Mouse (Mus musculus) erythroblast, embryonic 14.5 days (primary cell): ENCODE results near the gene Slain2.

Experiments
- GATA1 ChIP-seq: IDR thresholded peaks from 2 replicates; pipeline ENCODE4 v1.6.1; 2012; ENCODE audit warnings: low read length, inconsistent platforms, mixed read lengths
- TAL1 ChIP-seq: IDR thresholded peaks from 3 replicates; pipeline ENCODE4 v1.6.1; 2012; ENCODE audit warnings: low read length, inconsistent platforms, mixed read lengths

DNA sequence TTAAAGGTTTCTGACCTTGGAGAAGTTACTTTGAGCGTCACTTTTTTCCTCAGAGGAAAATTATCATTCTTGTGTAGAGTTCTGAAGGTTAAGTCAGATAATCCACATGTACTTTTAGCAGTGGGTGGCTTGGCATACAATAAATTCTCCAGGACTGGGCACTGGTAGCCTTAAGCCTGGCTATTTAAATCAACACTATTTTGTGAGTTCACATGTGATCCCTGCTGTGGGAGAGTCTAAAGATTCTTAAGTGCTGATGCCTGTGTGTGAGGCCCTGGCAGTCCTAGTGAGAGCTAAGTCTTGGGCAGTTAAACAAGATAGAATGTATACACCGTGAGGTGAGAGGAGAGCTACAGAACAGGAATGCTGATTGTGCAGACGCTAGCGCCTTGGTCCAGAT lies 1.9 kb downstream of the Slain2 start:
- no peak for TF ChIP-seq GATA1
- TF ChIP-seq TAL1 = no peak
